Mouse (Mus musculus) E14TG2a.4 (cell line): ENCODE results near the gene Nedd9.

ENCODE experiments used
- CTCF ChIP-seq: conservative IDR thresholded peaks from 2 replicates; pipeline ENCODE4 v1.5.1; 2014; ENCODE audit warnings: low read length
- NANOG ChIP-seq: IDR thresholded peaks from 2 replicates; pipeline ENCODE4 v1.6.1; 2014; ENCODE audit warnings: borderline replicate concordance, low read length, mixed read lengths

- no peak for TF ChIP-seq CTCF
- no peak for TF ChIP-seq NANOG
Measured at GRCm38 (mm10) chr13:41350589-41350988, 136.6 kb downstream of the Nedd9 start.
